Mouse (Mus musculus) heart, embryonic 16.5 days (tissue): ENCODE measurements around the gene Bzw2. TPM values are rescaled to one million over a fixed set of nuclear protein-coding genes. Genes with fewer than 3 reads are reported as not detected.
"Not testable (repeated sequence)": the region's sequence is repeated elsewhere in the genome, so short reads cannot be mapped to it uniquely, and the experiment has no call there.

Experiments used
- ATAC-seq: fragments of 200-750 bp; cut with Nextera tagmentation; replicated peaks from 2 replicates; pipeline ENCODE4 v1.8.0; 2017; ENCODE audit warnings: moderate number of reproducible peaks; ENCODE audit not compliant: insufficient read depth, low FRiP score; ENCODE audit errors: extremely low read depth
- H3K27ac ChIP-seq: fragments of 300-500 bp; sonication (generic); 2 replicates; pipeline ENCODE4 v1.5.1; 2014; ENCODE audit warnings: mild to moderate bottlenecking, low read length, control low read depth, moderate library complexity
- H3K27me3 ChIP-seq: fragments of 300-500 bp; sonication (generic); 2 replicates; pipeline ENCODE4 v1.6.1; 2014; ENCODE audit warnings: low read length, mixed read lengths; ENCODE audit not compliant: control insufficient read depth, insufficient read depth
- H3K36me3 ChIP-seq: fragments of 300-500 bp; sonication (generic); 2 replicates; pipeline ENCODE4 v1.6.1; 2014; ENCODE audit not compliant: control insufficient read depth, insufficient read depth
- H3K4me1 ChIP-seq: fragments of 300-500 bp; sonication (generic); 2 replicates; pipeline ENCODE4 v1.6.1; 2014; ENCODE audit warnings: low read length, mixed read lengths; ENCODE audit not compliant: control insufficient read depth, insufficient read depth
- H3K4me2 ChIP-seq: fragments of 300-500 bp; sonication (generic); 2 replicates; pipeline ENCODE4 v1.6.1; 2014; ENCODE audit warnings: low read depth, mild to moderate bottlenecking, control low read depth, low read length
- H3K4me3 ChIP-seq: fragments of 300-500 bp; sonication (generic); 2 replicates; pipeline ENCODE4 v1.5.1; 2014; ENCODE audit warnings: mild to moderate bottlenecking, control low read depth, low read length
- H3K9ac ChIP-seq: fragments of 300-500 bp; sonication (generic); 2 replicates; pipeline ENCODE4 v1.6.1; 2014; ENCODE audit warnings: low read length, control low read depth
- H3K9me3 ChIP-seq: fragments of 300-500 bp; sonication (generic); replicated peaks from 2 replicates; pipeline ENCODE4 v1.6.1; 2016; ENCODE audit warnings: low read length; ENCODE audit not compliant: control insufficient read depth
- WGBS: fragments of 180-500 bp; shearing (Covaris S2); extraction: QIAGEN DNeasy Blood & Tissue Kit; methylation state at CpG from one replicate; pipeline ENCODE4 v1.1.7; 2014; 5-methylcytosine and 5-hydroxymethylcytosine counted together
- polyA plus RNA-seq: library from polyadenylated mRNA; unstranded; fragments of >200 nt; fragmentation: Nextera tagmentation; extraction: Ambion mirVana; gene quantifications from 2 replicates; pipeline ENCODE4 v1.2.1, GENCODE M21; 2015

Bzw2 gene
- polyA plus RNA-seq, result 197 and 210 TPM in 2 replicates

DNA sequence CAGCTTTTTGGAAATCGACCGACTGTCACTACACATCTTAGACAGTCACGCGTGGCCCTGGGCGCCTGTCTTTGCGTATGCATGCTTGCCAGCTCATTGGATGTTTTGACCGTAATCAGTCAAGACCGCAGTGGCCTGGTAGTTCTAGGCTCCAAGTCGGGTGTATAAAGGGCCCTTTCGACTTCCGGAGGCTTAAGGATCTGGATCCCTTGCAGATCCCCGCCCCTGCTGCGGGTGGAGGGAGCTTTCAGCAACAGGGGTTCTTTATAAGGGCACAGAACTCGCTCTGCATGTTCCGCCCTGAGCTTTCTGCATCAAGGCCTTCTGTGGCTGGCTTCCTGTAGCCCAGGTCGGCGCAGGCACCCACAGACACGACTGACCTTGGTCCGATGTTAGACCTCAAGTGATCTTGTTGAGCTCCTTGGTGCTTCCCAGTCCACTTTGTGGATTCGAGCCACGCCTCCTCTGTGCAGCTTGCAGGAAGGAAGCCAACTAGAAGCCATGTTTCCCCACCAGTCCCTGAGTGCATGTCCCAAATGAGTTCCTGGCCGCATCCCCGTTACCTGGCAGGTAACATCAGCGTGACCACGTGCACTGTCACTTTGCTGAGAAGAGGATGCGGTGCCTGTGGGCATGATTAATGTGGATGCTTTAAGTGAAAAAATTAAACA, at the start of gene Bzw2:
TSS of gene Bzw2 (minus strand) at position 443 of the 671 bp plus-strand sequence.
- WGBS, result 3% methylated on average over 26 of the region's 26 CpGs

DNA sequence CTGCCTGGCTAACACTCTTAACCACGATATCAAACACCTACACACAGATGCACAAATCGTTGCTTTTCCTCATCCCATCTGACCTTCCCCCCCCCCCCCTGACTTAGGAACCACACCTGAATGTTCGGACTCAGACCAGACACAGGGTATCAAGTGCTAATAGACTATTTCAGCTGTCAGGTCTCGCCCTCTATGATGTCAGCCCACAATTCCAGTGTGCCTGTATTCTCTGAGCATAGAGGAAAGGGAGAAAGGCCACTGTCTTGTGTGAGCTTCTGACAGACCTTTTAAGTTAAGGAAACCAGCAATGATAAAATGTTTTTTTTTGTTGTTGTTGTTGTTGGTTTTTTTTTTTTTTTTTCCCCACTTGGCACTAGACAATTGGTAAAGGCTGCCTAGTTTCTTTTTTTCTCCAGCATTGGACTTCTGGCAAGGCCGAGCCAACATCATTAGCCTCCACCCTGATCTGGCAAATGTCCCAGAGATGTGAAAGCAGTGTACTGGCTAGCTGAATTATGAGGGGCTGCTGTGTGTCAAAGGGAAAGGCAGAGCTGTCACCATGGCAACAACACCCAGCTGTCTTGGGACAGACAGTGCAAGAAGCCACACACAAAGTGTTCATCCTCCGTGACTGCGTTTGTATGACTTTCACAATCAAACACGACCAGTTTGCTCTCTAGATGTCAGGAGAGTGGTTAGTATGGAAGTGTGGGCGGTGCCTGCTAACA, 49.4 kb upstream of the Bzw2 start:
- H3K9me3 ChIP-seq, result no peaks in the 10 kb centered on the region
- peaks cover 6% of the 10 kb centered on the region for H3K4me1 ChIP-seq
- H3K27ac ChIP-seq, result no peak overlapping the region
- 44% methylated on average over 9 of the region's 9 CpGs for WGBS
- peak overlapping the region; percentile 19 for H3K4me3 ChIP-seq
- no peaks in the 10 kb centered on the region for H3K36me3 ChIP-seq
- H3K4me2 ChIP-seq, result peak overlapping the region; percentile 52
- peak; percentile 73 for ATAC-seq
- no peaks in the 10 kb centered on the region for H3K27me3 ChIP-seq
- H3K9ac ChIP-seq, result no peak overlapping the region

More for the DNA sequence above, at the start of gene Bzw2:
- peak; percentile 42 for ATAC-seq
- no peaks in the 10 kb centered on the region for H3K27me3 ChIP-seq
- H3K9ac ChIP-seq, result peak within 1 kb of the TSS; percentile 97
- no peaks in the 10 kb centered on the region for H3K9me3 ChIP-seq
- H3K4me2 ChIP-seq, result peak within 1 kb of the TSS; percentile 69
- peak within 1 kb of the TSS; percentile 97 for H3K4me3 ChIP-seq
- no peaks in the 10 kb centered on the region for H3K36me3 ChIP-seq
- H3K27ac ChIP-seq, result peak within 1 kb of the TSS; percentile 98
- H3K4me1 ChIP-seq, result peaks cover 26% of the 10 kb centered on the region

DNA sequence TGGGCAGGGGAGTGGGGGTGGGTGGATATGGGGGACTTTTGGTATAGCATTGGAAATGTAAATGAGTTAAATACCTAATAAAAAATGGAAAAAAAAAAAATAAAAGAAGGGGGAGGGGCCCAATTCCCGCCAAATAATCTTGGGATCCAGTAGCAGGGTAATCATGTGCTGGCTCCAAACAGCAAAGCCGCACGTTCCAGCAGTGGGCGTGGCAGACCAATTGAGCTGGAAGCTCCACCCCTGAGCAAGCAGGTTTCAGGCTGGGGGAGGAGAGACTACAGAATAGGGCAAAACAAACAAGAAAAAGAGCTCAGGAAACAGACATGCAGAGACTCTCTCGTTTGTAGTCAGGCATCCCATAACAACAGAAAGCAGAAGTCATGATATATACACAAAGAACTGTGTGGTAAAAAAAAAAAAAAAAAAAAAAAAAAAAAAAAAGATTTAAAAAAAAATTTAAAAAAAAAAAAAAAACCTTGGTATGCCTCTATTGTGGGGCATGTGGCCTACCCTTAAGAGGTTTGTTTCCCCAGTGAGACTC, 47.8 kb upstream of the Bzw2 start:
- 58% methylated on average over 5 of the region's 5 CpGs for WGBS
- H3K27me3 ChIP-seq, H3K4me3 ChIP-seq, ATAC-seq, H3K27ac ChIP-seq, H3K36me3 ChIP-seq, H3K4me1 ChIP-seq, H3K4me2 ChIP-seq, H3K9ac ChIP-seq, H3K9me3 ChIP-seq: not testable (repeated sequence)

DNA sequence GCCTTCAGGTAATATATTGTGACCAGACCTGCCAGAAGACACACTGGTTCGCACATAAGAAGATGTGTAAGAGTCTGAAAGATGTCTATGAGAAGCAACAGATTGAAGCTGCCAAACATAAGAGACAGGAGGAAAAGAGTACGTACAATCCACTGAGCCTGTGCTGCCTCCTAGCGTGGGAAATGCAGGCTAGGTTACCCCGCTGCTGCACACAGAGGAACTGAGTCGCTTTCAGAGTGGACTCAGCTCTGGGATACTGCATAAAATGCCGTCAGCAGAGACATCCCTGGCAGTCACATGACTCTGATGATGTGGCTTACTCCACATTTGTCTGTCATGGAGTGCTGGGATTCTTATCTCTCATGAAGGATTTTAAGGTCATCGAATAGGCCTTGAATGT, 37.1 kb upstream of the Bzw2 start:
- ATAC-seq, result no peak
- H3K36me3 ChIP-seq, result peaks cover 54% of the 10 kb centered on the region
- 85% methylated on average over 7 of the region's 7 CpGs for WGBS
- no peak overlapping the region for H3K4me2 ChIP-seq
- H3K9ac ChIP-seq, result no peak overlapping the region
- H3K9me3 ChIP-seq, result peaks cover 8% of the 10 kb centered on the region
- H3K4me1 ChIP-seq, result no peaks in the 10 kb centered on the region
- no peaks in the 10 kb centered on the region for H3K27me3 ChIP-seq
- no peak overlapping the region for H3K4me3 ChIP-seq
- H3K27ac ChIP-seq, result no peak overlapping the region

DNA sequence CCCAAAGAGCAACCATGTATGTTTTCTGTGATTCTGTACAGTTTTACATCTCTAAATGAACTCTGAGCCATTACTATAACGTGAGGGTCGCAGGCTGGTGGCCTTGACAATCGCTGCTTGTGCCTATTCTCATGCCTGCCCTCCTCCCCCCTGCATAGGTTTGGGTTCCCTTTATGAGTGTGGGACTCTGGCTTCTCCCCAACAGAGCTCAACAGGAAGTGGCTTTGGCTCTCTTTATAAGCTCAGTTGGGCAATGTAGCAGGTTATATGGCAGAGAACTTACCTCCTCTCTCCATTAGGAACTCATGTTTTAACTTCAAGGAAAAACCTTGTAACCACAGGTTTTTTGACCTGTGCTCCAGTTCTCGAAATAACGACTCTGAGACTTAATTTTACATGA, 32.5 kb upstream of the Bzw2 start:
- peaks cover 54% of the 10 kb centered on the region for H3K36me3 ChIP-seq
- 84% methylated on average over 5 of the region's 5 CpGs for WGBS

DNA sequence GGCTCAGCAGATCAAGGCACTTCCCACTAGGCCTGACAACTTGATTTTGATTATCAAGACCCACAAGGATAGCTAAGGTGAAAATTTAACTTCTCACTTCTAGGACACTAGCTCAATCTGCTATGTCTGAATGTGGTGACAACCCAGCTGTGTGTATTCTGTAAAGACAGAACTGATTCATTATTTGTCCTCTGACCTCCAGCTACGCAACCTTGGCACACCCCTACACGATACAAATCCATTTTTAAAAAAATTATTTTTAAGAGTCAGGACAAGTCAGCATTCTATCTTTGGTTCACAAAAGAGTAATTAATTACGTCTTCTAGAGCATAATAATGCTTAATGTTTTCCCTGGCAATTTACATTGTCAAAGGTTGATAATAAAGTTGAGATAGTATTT, 31.7 kb upstream of the Bzw2 start:
- H3K9me3 ChIP-seq, result no peaks in the 10 kb centered on the region
- no peak for ATAC-seq
- no peak overlapping the region for H3K4me3 ChIP-seq
- H3K27ac ChIP-seq, result no peak overlapping the region
- H3K36me3 ChIP-seq, result peaks cover 48% of the 10 kb centered on the region
- 92% methylated on average over 3 of the region's 3 CpGs for WGBS
- H3K9ac ChIP-seq, result no peak overlapping the region
- H3K4me2 ChIP-seq, result no peak overlapping the region
- no peaks in the 10 kb centered on the region for H3K27me3 ChIP-seq
- H3K4me1 ChIP-seq, result no peaks in the 10 kb centered on the region

More for the DNA sequence above, 32.5 kb upstream of the Bzw2 start:
- Histone ChIP-seq H3K27ac (no peak overlapping the region), H3K9me3 (no peaks in the 10 kb centered on the region), H3K27me3 (no peaks in the 10 kb centered on the region), H3K4me2 (no peak overlapping the region), H3K9ac (no peak overlapping the region), H3K4me3 (no peak overlapping the region), H3K4me1 (no peaks in the 10 kb centered on the region)
- ATAC-seq, result no peak

DNA sequence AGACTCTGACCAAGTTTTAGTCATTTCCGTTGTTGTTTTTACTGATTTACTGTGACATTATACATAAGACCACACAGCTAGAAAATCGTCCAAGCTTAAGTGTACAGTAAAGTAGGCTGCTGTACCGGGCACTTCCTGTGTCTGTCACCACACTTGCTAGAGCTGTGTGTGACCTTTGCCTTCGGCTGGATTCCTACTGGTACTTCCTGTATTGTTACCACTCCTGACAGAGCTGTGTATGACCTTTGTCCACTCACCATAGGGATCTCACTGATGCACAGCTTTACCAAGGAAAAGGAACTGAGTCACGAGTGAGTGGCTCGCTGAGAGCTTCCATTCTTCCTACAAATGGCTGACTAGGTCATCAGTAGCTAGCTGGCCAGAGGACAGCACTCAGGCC, 29.2 kb upstream of the Bzw2 start:
- H3K9me3 ChIP-seq, result no peaks in the 10 kb centered on the region
- no peak overlapping the region for H3K9ac ChIP-seq
- no peak overlapping the region for H3K4me2 ChIP-seq
- peaks cover 3% of the 10 kb centered on the region; the same call in 1 of the 2 replicates for H3K4me1 ChIP-seq
- H3K27ac ChIP-seq, result no peak overlapping the region
- no peak overlapping the region for H3K4me3 ChIP-seq
- H3K27me3 ChIP-seq, result no peaks in the 10 kb centered on the region
- ATAC-seq, result peak; percentile 53; the same call in 1 of the 2 replicates
- H3K36me3 ChIP-seq, result peaks cover 44% of the 10 kb centered on the region
- WGBS, result 70% methylated on average over 6 of the region's 6 CpGs

DNA sequence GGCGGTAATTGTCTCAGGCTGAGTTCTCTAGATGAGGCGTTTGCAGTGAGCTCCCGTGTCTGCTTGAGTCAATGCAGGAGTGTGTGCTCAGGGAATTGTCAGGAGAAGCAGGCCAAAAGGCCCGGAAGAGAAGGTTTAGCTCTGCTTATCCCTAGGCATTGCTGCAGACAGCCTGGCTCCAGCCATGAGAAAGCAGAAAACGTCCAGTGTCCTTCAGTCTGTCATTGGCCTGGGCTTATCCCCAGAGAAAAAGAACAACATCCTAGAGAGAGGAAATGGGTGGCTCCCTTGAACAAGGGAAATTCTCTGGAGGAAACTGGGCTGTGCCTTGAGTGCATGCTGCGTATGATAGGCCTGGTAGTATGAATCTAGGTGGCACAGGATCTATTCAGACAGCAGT, 24.7 kb upstream of the Bzw2 start:
- Histone ChIP-seq H3K27ac (peak overlapping the region; percentile 70), H3K4me3 (no peak overlapping the region), H3K9me3 (no peaks in the 10 kb centered on the region), H3K4me1 (peaks cover 3% of the 10 kb centered on the region; the same call in 1 of the 2 replicates), H3K36me3 (peaks cover 27% of the 10 kb centered on the region), H3K27me3 (no peaks in the 10 kb centered on the region), H3K9ac (no peak overlapping the region), H3K4me2 (no peak overlapping the region)
- 55% methylated on average over 6 of the region's 6 CpGs for WGBS
- peak; percentile 78 for ATAC-seq

DNA sequence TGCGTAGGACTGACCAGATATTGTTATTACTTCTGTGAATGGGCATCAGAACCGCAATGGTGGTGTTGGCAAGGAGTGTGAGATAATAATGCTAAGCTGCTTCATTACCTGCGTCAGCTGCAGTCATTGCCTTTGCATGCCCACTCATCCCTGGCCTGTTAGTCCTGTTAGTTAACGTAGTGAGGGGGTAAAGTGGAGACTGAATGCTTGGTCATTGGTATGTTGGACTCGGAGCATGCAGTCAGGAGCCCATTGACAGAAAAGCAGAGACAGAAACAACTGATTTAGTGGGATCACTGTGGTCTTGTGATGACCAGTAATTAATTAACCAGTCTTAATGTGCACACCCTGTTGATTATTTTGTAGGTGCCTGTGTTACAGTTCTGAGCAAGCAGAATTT, 19.3 kb upstream of the Bzw2 start:
- Histone ChIP-seq H3K27ac (no peak overlapping the region), H3K4me1 (peaks cover under 1% of the 10 kb centered on the region; the same call in 1 of the 2 replicates), H3K4me3 (no peak overlapping the region), H3K9me3 (no peaks in the 10 kb centered on the region), H3K36me3 (peaks cover 35% of the 10 kb centered on the region), H3K4me2 (no peak overlapping the region), H3K9ac (no peak overlapping the region), H3K27me3 (no peaks in the 10 kb centered on the region)
- ATAC-seq, result no peak
- 92% methylated on average over 5 of the region's 5 CpGs for WGBS
